In genomic region chr3:94611343-94611742, GRCm38 (mm10) we compare ENCODE assay signal across 10 mouse cellular contexts. TPM values are rescaled to one million over a fixed set of nuclear protein-coding genes. Genes with fewer than 3 reads are reported as not detected.
A peak's percentile ranks its signal among the peaks of the same experiment; 100 is the strongest.
DNase-seq lines count a peak whose midpoint lies in the region; ATAC-seq lines count a peak whose summit lies in the region.
"Had no signal": no experiment of that assay in that cellular context is flagged by ENCODE, and none has a peak within 500 bp of the region (broad histone marks: within the 10 kb centered on the region; RNA-seq: fewer than 3 reads in every experiment).

No protein-coding gene starts in this region.

- H3K4me1 ChIP-seq in heart, embryonic 10.5 days = peaks cover 22% of the 10 kb centered on the region
- peaks cover 3% of the 10 kb centered on the region; the same call in 1 of the 2 replicates for H3K4me1 ChIP-seq in forebrain, embryonic 16.5 days (replicated peaks; ENCODE audit: control insufficient read depth, insufficient read depth, low read length)
- no peaks in the 10 kb centered on the region for H3K4me1 ChIP-seq in midbrain, embryonic 15.5 days

- WGBS in heart, embryonic 10.5 days = 62% methylated on average over 4 of the region's 4 CpGs
- WGBS in forebrain, embryonic 16.5 days = 48% methylated on average over 4 of the region's 4 CpGs
- 72% methylated on average over 4 of the region's 4 CpGs for WGBS in midbrain, embryonic 15.5 days

- 0 out of 2 replicates have a peak overlapping the region, but pooled peaks have one; percentile 11 for H3K9ac ChIP-seq in forebrain, embryonic 16.5 days (replicated peaks; ENCODE audit: low read depth, low read length)
- no peak overlapping the region for H3K9ac ChIP-seq in midbrain, embryonic 15.5 days
- H3K9ac ChIP-seq: liver, embryonic 14.5 days had no signal

- no peak overlapping the region for H3K4me3 ChIP-seq in heart, embryonic 10.5 days
- H3K4me3 ChIP-seq in forebrain, embryonic 16.5 days (replicated peaks; ENCODE audit: low read length) = no peak overlapping the region
- H3K4me3 ChIP-seq in midbrain, embryonic 15.5 days = no peak overlapping the region

- H3K4me2 ChIP-seq in forebrain, embryonic 16.5 days (ENCODE audit: low read length) = no peak overlapping the region
- H3K4me2 ChIP-seq in midbrain, embryonic 15.5 days = no peak overlapping the region

- peak; percentile 69 for ATAC-seq in forebrain, embryonic 16.5 days
- no peak for ATAC-seq in midbrain, embryonic 15.5 days (replicated peaks)

- H3K27ac ChIP-seq in heart, embryonic 10.5 days = no peak overlapping the region
- no peak overlapping the region for H3K27ac ChIP-seq in forebrain, embryonic 16.5 days (ENCODE audit: low read length)
- no peak overlapping the region for H3K27ac ChIP-seq in midbrain, embryonic 15.5 days
- H3K27ac ChIP-seq: liver, embryonic 14.5 days had no signal

- H3K9me3 ChIP-seq in heart, embryonic 10.5 days = no peaks in the 10 kb centered on the region
- no peaks in the 10 kb centered on the region for H3K9me3 ChIP-seq in forebrain, embryonic 16.5 days (ENCODE audit: control insufficient read depth, low read length)
- H3K9me3 ChIP-seq in midbrain, embryonic 15.5 days = no peaks in the 10 kb centered on the region

- H3K27me3 ChIP-seq in heart, embryonic 10.5 days (ENCODE audit: insufficient read depth, poor library complexity, severe bottlenecking) = no peaks in the 10 kb centered on the region
- no peaks in the 10 kb centered on the region for H3K27me3 ChIP-seq in forebrain, embryonic 16.5 days (replicated peaks; ENCODE audit: control insufficient read depth, insufficient read depth, low read length)
- H3K27me3 ChIP-seq in midbrain, embryonic 15.5 days (replicated peaks) = no peaks in the 10 kb centered on the region

- DNase-seq in heart, adult 11 months = peak; percentile 89
- DNase-seq in heart, embryonic 10.5 days (ENCODE audit: low spot score) = no peak
- DNase-seq in right cerebral cortex, postnatal 25 days = peak; percentile 22
- no peak for DNase-seq in right cerebral cortex, postnatal 36 days (ENCODE audit: low spot score in 2 of 2)
- no peak for DNase-seq in thymus, postnatal 36 days
- DNase-seq: kidney, adult 11 months; midbrain, embryonic 14.5 days had no signal

- H3K36me3 ChIP-seq in heart, embryonic 10.5 days = no peaks in the 10 kb centered on the region; the same call in 1 of the 2 replicates
- H3K36me3 ChIP-seq in forebrain, embryonic 16.5 days (ENCODE audit: control insufficient read depth, insufficient read depth) = no peaks in the 10 kb centered on the region
- H3K36me3 ChIP-seq in midbrain, embryonic 15.5 days (replicated peaks) = no peaks in the 10 kb centered on the region

RNA-seq across cellular contexts. Expression of gene Snx27, which starts 28.8 kb away (rescaled TPM):
- 32.2 and 41.3 TPM in 2 replicates for polyA plus RNA-seq in heart, embryonic 10.5 days (2016; fragmentation: Nextera tagmentation; extraction: Ambion mirVana)
- polyA plus RNA-seq in forebrain, embryonic 16.5 days (2015; fragmentation: Nextera tagmentation; extraction: Ambion mirVana) = 85.2 and 92.5 TPM in 2 replicates
- polyA plus RNA-seq in midbrain, embryonic 15.5 days (2015; fragmentation: Nextera tagmentation; extraction: Ambion mirVana) = 86.4 and 94.7 TPM in 2 replicates

RNA-seq across cellular contexts. Expression of gene Gm10972, which starts 31.6 kb away (rescaled TPM):
- polyA plus RNA-seq in heart, embryonic 10.5 days (2016; fragmentation: Nextera tagmentation; extraction: Ambion mirVana) = not detected in 2 replicates
- not detected in 2 replicates for polyA plus RNA-seq in forebrain, embryonic 16.5 days (2015; fragmentation: Nextera tagmentation; extraction: Ambion mirVana)
- not detected in 2 replicates for polyA plus RNA-seq in midbrain, embryonic 15.5 days (2015; fragmentation: Nextera tagmentation; extraction: Ambion mirVana)
- polyA plus RNA-seq: liver, embryonic 14.5 days; midbrain, embryonic 14.5 days had no signal

RNA-seq across cellular contexts. Expression of gene Tuft1, which starts 47.3 kb away (rescaled TPM):
- polyA plus RNA-seq in heart, embryonic 10.5 days (2016; fragmentation: Nextera tagmentation; extraction: Ambion mirVana) = 7.9 and 9.5 TPM in 2 replicates
- polyA plus RNA-seq in forebrain, embryonic 16.5 days (2015; fragmentation: Nextera tagmentation; extraction: Ambion mirVana) = 4.5 and 5.6 TPM in 2 replicates
- 4.9 and 5.8 TPM in 2 replicates for polyA plus RNA-seq in midbrain, embryonic 15.5 days (2015; fragmentation: Nextera tagmentation; extraction: Ambion mirVana)

Comparison
In these comparisons a context has a peak if more than half of its experiments do, and no peak if none do; other contexts are left out.
1. DNase-seq: peak in heart, adult 11 months (single experiment) and right cerebral cortex, postnatal 25 days (single experiment); none in heart, embryonic 10.5 days (single experiment), right cerebral cortex, postnatal 36 days (0 of 2) and thymus, postnatal 36 days (0 of 2).